Mouse (Mus musculus): ENCODE results near the gene Tenm2.

Tenm2 gene

DNA sequence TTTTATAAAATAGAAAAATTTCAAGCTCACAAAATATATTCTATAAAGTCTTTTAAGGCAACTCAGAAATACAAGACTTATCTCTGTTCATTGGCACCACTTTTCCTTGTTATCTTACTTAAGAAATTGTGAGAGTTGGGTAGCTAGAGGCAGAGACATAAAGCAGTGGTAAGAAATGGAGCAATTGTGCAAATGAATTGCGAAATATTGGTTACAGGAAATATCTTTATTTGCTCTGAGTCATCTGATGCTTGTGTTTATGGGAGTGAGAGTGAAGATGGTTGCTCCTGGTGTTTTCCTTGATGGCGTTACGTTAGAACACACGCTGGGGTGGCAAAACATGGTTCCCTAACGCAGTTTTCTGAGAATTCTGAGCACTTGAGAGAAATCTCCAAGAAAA lies 156.4 kb downstream of the Tenm2 start:
- DNase-seq (ENCODE audit: low read depth, low spot score), result no peak

- no peak for DNase-seq (ENCODE audit: low read depth, low spot score)
Measured at GRCm38 (mm10) chr11:37076989-37077598, 158.7 kb downstream of the Tenm2 start.

DNA sequence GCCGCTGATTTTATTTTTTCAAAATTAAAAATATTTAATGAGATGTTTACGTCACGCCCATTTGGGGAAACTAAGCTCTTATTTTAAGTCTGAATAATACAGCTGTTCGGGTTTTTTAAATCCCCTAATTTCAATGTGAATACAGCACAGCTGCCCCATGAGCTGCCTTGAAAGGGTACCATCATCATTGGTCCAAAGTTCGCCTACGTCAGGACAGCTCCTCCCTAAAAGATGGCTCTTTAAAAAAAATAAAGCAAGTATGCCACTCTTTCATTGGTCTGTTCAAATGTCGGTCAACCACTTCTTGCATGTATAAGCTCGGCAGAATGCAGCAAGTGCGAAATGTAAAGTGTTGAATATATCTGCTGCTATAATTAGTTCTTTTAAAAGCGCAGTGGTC lies 160.4 kb downstream of the Tenm2 start:
- no peak for DNase-seq (ENCODE audit: low read depth, low spot score)

- DNase-seq (ENCODE audit: low read depth, low spot score), result no peak
Measured at GRCm38 (mm10) chr11:37065459-37065858, 170.3 kb downstream of the Tenm2 start.

DNA sequence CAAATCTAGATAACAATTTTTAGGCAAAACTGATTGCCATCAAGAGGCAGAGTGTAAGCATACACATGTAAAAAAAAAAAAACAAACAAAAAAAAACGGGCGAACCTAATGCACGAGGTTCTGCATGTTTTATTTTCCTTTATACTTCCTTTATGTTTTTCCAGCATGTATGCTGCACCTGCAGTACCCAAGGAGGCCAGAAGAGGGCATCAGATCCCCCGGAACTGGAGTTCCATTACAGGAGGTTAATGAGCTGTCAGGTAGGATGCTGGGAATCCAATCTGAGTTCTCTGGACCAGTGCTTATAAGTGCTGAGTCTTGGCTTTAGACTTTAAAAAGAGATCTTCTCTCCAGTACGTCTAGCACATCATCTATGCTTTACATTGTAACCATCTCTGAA lies 189.1 kb downstream of the Tenm2 start:
- DNase-seq (ENCODE audit: low read depth, low spot score), result peak; percentile 54

DNA sequence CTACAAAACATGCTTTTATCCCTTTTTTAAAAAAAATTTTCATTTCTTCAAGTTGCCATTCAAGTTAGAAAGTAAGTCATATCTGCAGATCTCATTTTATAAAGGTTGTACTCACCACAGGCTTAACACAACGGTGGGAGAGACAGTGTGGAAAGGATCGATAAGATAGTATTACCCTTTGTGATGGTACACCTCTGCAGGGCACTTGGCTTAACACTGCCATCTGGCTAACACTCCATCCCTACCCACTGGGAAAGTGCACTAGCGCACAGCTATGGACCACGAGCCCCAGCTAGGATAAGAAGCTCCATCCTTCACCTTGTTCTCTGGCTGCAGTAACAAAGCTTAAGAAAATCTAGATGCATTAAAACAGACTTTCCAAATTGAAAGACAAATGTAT lies 194.5 kb downstream of the Tenm2 start:
- DNase-seq (ENCODE audit: low read depth, low spot score), result no peak

DNA sequence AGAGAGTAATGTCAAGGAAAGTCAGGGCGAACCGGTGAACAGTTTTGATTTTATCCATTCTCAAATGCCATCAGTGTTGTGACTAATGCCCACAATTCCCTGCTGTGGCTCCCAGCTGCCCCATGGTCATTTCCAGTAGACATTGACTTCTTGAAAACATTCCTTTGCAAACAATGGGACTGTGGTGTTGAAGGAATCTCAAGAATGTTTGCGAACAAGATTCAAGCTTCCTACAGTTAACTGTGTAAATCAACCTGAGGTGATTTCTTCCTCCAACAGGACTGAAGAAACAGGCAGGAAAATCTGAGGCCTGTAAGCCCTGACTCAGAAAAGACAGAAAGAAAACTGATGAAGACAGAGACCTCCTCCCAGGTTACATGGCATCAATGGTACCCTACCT lies 196.5 kb downstream of the Tenm2 start:
- peak; percentile 46 for DNase-seq (ENCODE audit: low read depth, low spot score)

DNA sequence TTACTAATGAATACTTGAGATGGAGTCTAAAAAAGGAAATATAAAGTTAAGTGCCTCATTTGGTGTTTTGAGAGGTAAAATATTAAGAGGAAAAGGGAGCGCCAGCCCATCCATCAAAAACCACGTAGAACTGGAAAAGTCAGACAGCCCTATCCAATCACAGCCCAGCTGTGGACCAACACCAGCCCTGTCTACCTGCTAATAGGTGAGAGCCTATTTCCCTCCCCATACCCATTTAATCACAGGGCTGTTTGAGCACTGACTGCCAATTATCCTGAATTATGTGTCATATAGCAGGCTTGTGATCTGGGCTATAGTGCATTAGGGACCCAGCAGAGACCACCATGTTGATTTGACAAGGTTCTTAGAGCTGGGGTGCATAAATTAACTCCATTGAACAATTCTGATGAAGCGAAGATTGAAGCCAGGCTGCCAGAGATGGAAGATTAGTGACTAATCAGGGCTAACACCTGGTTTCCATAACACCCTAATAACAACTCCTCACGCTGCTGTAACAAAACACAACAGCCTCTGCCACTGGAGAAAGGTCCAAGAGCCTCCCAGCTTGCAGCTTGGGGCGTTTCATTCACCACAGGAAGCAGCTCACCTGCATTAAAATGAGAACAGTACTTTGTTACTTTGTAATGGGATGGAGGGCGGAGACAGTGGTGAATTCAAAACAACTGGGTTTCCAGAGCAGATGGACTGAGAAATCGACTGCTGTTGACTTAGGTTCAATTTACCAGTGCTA lies 204.3 kb downstream of the Tenm2 start:
- peak; percentile 82 for DNase-seq (ENCODE audit: low read depth, low spot score)

DNA sequence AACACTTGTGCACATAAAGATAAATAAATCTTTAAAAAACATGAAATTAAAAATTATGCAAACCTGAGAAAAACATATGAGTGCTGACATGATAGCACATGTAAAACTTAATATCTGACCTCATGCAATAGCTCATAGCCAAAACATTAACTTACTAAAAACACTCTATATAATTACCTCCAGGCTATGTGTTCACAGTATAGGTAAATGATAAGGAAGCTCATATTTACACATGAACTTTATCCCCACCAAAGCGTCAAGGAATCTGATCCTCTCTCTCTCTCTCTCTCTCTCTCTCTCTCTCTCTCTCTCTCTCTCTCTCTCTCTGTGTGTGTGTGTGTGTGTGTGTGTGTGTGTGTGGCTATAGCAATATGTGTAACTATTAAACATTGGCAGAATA lies 223.9 kb downstream of the Tenm2 start:
- DNase-seq (ENCODE audit: low read depth, low spot score), result no peak

DNA sequence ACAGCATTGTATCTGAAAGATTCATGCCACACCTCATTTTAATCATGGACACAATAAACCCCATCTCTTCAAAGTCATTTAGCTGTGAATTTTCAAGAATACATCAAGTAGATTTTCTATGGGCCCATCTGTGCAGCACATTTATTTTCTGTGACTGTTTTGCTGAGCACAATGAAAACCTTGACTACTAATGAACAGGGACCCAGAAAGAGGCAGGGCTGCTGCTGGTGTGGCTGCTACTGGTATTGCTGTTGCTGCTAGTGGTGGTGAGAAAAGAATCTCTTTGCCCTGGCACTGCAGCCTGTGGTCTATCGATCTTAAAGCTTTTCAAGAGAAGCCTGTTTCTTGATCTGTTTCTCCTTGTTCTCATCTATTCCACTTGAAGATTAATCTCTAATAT lies 226.5 kb downstream of the Tenm2 start:
- DNase-seq (ENCODE audit: low read depth, low spot score), result no peak

- peak; percentile 4 for DNase-seq (ENCODE audit: low read depth, low spot score)
Measured at GRCm38 (mm10) chr11:36997668-36998067, 238.1 kb downstream of the Tenm2 start.

- DNase-seq (ENCODE audit: low read depth, low spot score), result no peak
Measured at GRCm38 (mm10) chr11:36990895-36991294, 244.9 kb downstream of the Tenm2 start.

DNA sequence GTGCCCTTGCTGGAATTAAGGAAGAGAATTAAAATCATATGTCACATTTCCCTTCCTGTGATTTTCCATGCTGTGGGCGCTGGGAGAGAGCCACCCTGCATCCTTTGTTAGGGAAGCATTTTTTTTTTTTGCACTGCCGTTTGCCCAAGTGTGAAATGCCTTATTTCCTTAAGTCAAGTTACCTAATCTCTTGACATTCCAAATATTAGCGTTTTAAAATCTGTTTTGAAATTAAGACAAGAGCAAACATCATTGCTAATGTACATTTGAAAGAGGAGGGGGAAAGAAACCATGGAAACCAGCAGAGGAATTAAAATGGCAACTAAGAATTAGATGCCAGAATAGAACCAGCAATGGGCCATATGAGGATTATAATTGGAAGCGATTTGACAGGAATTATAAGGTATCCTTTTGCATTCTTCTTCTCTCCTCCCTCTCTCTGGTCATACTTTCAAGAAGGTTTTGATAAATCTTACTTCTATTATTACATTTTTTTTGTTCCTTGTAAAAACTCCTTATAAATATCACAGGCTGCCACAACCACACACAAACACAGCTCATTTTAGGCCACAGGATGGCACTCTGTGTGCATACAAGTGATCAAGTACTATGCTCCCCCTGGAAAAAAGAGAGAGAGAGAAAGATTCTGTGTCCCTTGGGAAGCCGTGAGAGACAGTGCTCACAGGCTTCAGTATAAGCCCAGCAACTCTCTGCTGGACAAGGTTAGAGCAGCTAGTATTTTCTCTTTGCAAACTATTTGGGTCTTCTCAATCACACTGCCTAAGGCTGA lies 246.8 kb downstream of the Tenm2 start:
- DNase-seq (ENCODE audit: low read depth, low spot score), result no peak

- no peak for DNase-seq (ENCODE audit: low read depth, low spot score)
Measured at GRCm38 (mm10) chr11:36974142-36974541, 261.6 kb downstream of the Tenm2 start.

- no peak for DNase-seq (ENCODE audit: low read depth, low spot score)
Measured at GRCm38 (mm10) chr11:36958102-36958501, 277.7 kb downstream of the Tenm2 start.

- no peak for DNase-seq (ENCODE audit: low read depth, low spot score)
Measured at GRCm38 (mm10) chr11:36941429-36941828, 294.3 kb downstream of the Tenm2 start.

- DNase-seq (ENCODE audit: low read depth, low spot score), result no peak
Measured at GRCm38 (mm10) chr11:36940557-36941110, 295.1 kb downstream of the Tenm2 start.

- no peak for DNase-seq (ENCODE audit: low read depth, low spot score)
Measured at GRCm38 (mm10) chr11:36929817-36930216, 305.9 kb downstream of the Tenm2 start.

DNA sequence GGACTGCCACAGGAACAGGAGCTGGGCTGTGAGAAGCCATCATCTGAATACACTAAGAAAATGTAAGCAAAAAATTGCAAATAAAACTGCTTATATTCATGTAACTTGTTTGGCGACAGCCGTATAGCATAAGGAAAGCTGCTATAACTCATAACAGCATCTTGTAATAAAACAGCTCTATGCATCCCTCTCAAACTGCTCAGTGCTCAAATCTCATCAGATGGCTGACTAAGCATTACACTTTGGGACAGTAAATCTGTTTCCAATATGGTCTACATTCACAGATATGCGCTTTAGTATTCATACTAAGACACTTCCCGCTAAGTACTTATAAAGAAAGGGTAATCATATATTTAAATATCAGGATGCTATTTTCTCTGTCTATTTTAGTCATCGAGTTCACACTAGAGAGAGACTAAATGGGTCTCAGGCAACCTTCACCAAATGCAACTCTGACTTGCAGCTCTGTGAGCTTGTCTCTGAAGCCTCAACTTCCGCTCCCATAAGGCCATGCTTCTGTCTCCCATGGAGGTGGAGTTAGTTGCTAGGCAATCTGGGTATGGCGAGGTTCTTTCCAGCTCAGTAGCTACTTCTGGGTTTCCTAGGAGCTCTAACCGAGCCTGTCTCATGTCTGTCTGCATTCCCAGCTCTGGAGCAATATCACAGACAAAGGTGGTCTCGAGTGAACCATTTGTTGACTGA lies 308.9 kb downstream of the Tenm2 start:
- no peak for DNase-seq (ENCODE audit: low read depth, low spot score)

- DNase-seq (ENCODE audit: low read depth, low spot score), result no peak
Measured at GRCm38 (mm10) chr11:36919301-36919700, 316.5 kb downstream of the Tenm2 start.

DNA sequence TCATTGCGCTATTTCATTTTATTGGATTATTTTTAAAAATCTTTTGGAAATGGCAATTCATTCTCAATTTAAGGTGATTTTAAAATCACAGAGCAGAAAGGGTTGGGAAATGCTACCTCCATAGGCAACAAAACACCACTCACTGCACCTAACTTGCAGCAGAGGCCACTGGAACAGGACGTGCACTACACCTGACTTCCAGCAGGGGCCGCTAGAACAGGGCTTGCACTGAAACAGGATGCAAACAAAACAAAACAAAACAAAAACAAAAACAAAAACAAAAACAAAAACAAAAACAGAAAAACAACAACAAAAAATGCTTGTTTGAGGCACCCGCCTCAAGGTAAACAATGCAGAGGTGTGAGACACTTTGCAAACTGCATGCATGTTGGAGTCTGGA lies 324.4 kb downstream of the Tenm2 start:
- peak; percentile 43 for DNase-seq (ENCODE audit: low read depth, low spot score)

DNA sequence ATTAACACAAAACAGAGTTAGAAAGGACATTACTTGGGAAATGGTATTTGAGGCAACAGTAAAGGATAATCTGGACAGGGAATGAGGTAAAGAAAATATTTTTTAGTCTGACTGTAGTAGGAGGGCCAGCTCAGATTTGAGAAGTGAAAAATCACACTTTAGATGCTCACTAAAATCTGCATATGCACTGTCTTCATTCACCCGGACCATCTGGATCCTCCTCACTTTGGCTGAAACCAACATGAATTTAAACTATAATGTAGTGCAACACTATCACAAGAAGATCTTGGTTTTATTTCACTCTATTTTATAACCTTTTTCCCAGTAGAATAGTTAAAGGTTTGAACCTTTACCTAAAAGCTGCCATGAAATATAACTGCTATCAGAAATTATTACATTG lies 326.7 kb downstream of the Tenm2 start:
- DNase-seq (ENCODE audit: low read depth, low spot score), result no peak

All from ES-CJ7 (cell line).